In the genomic region with DNA sequence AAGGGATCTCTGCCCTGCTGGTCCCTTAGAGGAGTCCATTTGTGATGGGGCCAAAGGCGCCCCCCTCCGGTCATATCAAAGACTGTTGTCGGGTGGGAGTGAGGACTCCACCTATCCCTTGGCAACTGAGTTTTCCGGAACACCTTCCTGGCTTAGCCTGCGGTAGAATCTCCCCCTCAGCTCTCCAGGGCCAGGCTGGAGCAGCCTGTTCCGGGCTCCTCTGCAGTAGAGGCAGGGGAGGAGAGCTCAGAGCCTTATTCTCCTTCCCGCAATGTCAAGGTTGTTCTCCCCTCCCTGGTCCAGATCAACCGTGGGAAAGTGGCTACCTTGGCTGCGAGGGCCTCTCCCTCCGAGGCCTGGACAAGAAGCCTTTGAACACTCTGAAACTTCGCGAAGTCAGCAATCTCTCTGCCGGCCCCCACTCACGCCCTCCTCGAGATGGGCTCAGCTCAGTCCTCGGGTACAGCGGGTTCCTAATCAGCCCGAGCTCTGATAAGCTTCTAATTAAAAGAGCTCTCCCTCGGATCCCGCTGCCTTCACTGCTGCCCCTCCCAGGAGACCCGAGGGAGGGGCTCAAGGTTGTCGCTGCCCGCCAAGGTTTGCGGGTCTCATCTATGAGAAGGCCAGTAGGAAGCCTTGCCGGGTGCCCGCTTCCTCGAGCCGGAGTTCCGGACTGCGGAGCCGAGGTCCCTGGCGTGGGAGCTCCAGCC, we compare ENCODE assay signal across 9 mouse cellular contexts. TPM values are rescaled to one million over a fixed set of nuclear protein-coding genes. Genes with fewer than 3 reads are reported as not detected.
DNase-seq lines count a peak whose midpoint lies in the region; ATAC-seq lines count a peak whose summit lies in the region.
"Had no signal": no experiment of that assay in that cellular context is flagged by ENCODE, and none has a peak within 500 bp of the region (broad histone marks: within the 10 kb centered on the region; RNA-seq: fewer than 3 reads in every experiment).

No protein-coding gene starts in this region.

- no peak overlapping the region for H3K4me2 ChIP-seq in hindbrain, embryonic 11.5 days (replicated peaks; ENCODE audit: low read depth, low read length)

- no peaks in the 10 kb centered on the region for H3K9me3 ChIP-seq in hindbrain, embryonic 11.5 days (ENCODE audit: control insufficient read depth, low read length)

- ATAC-seq in hindbrain, embryonic 11.5 days (ENCODE audit: low FRiP score) = no peak
- ATAC-seq in erythroblast, adult 5-6 weeks (replicated peaks; ENCODE audit: low FRiP score, poor library complexity, severe bottlenecking) = no peak

- H3K4me1 ChIP-seq in hindbrain, embryonic 11.5 days (replicated peaks; ENCODE audit: control insufficient read depth, insufficient read depth, low read length) = 0 out of 2 replicates have a peak, but pooled peaks cover 4% of the 10 kb centered on the region

- peak; percentile 48 for DNase-seq in kidney, postnatal 10 days
- no peak for DNase-seq in kidney, adult 11 months
- DNase-seq in embryo, embryonic 9.5 days (ENCODE audit: extremely low spot score) = peak; percentile 47
- peak; percentile 66 for DNase-seq in hindbrain, embryonic 11.5 days (ENCODE audit: low spot score)
- peak; percentile 3 for DNase-seq in naive thymus-derived CD4-positive, alpha-beta T cell, adult 2 months (ENCODE audit: low read depth)
- DNase-seq in layer of hippocampus, postnatal 10 days (ENCODE audit: low spot score in 2 of 2) = no peak
- no peak for DNase-seq in left cerebral cortex, adult 9 months (ENCODE audit: low spot score in 2 of 2)
- DNase-seq: left cerebral cortex, postnatal 4 days had no signal

- H3K36me3 ChIP-seq in hindbrain, embryonic 11.5 days (ENCODE audit: control insufficient read depth, insufficient read depth, low read length) = no peaks in the 10 kb centered on the region

- H3K27ac ChIP-seq in hindbrain, embryonic 11.5 days (ENCODE audit: low read depth, low read length) = no peak overlapping the region

- no peak overlapping the region for H3K9ac ChIP-seq in hindbrain, embryonic 11.5 days (ENCODE audit: low read depth, low read length)

- no peak overlapping the region for H3K4me3 ChIP-seq in hindbrain, embryonic 11.5 days (ENCODE audit: low read depth, low read length)

- WGBS in hindbrain, embryonic 11.5 days = under 1% methylated on average over 32 of the region's 32 CpGs

- peaks cover 96% of the 10 kb centered on the region for H3K27me3 ChIP-seq in hindbrain, embryonic 11.5 days (ENCODE audit: control insufficient read depth, insufficient read depth, low read length)

RNA-seq across cellular contexts. Expression of gene Wt1, which starts 4.2 kb away (rescaled TPM):
- polyA plus RNA-seq in hindbrain, embryonic 11.5 days (2014; fragmentation: Nextera tagmentation; extraction: Ambion mirVana) = 0.52 and 0.68 TPM in 2 replicates
- under 1 TPM; 0.18 to 0.39 TPM for total RNA-seq in layer of hippocampus, postnatal 10 days (2021)
- not detected in 2 replicates for total RNA-seq in erythroblast, adult 5-6 weeks (2015; ENCODE audit: low replicate concordance)
- not detected in 2 replicates for total RNA-seq in erythroblast, adult 5-6 weeks (2017; ENCODE audit: low replicate concordance)

RNA-seq across cellular contexts. Expression of gene Gm11060, which starts 38.7 kb away (rescaled TPM):
- polyA plus RNA-seq in hindbrain, embryonic 11.5 days (2014; fragmentation: Nextera tagmentation; extraction: Ambion mirVana) = not detected in 2 replicates
- not detected for total RNA-seq in layer of hippocampus, postnatal 10 days (2021)
- not detected in 2 replicates for total RNA-seq in erythroblast, adult 5-6 weeks (2015; ENCODE audit: low replicate concordance)
- total RNA-seq in erythroblast, adult 5-6 weeks (2017; ENCODE audit: low replicate concordance) = not detected in 2 replicates
- total RNA-seq: left cerebral cortex, postnatal 4 days had no signal

Comparison
In these comparisons a context has a peak if more than half of its experiments do, and no peak if none do; other contexts are left out.
1. DNase-seq: peak in kidney, postnatal 10 days (single experiment), embryo, embryonic 9.5 days (single experiment), hindbrain, embryonic 11.5 days (single experiment) and naive thymus-derived CD4-positive, alpha-beta T cell, adult 2 months (single experiment); none in kidney, adult 11 months (single experiment), layer of hippocampus, postnatal 10 days (0 of 2) and left cerebral cortex, adult 9 months (0 of 2).